Mouse (Mus musculus) liver, adult 2 months (tissue): ENCODE measurements at regions not wholly inside any gene's neighbourhood (a gene's known extent, or its start where the extent isn't known, plus 50 kb on each side); places are given as distances from the start of the nearest gene placed in this dataset.

ENCODE experiments used
- CTCF ChIP-seq: fragments of 200-500 bp; IDR thresholded peaks from 2 replicates; pipeline ENCODE4 v1.5.1; 2011; ENCODE audit warnings: low read depth, low read length, control low read depth
- POLR2A ChIP-seq: fragments of 200-500 bp; IDR thresholded peaks from 2 replicates; pipeline ENCODE4 v1.6.1; 2011; ENCODE audit warnings: low read length, control low read depth; ENCODE audit not compliant: insufficient read depth; ENCODE audit errors: extremely low read depth

DNA sequence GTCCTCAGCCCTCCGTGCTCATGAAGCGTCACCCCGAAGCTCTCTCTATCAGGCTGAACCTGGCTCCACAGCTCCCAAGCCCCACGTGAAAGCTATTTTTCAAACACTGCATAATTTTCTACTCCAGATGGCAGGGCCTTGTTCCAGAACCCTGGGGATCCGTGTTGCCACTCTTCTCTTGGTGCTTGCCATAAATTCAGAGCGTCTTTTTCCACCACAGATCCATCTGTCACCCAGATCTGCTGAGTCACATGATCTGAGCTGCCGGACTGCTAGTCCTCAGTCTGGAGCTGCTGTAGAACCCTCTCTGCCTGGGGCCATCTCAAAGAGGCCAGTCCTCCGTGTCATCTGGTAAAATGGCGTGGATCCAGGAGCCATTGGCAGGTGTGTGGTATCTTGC is 73.2 kb upstream of the Disp3 start:
- TF ChIP-seq POLR2A (no peak), CTCF (no peak)
